Mouse (Mus musculus) left cerebral cortex, adult 2 months (tissue): ENCODE results near the gene Ahdc1. TPM values are rescaled to one million over a fixed set of nuclear protein-coding genes. Genes with fewer than 3 reads are reported as not detected.

ENCODE experiments used
- DNase-seq, 2 experiments: peaks; one replicate each; pipeline ENCODE4 v3.0.0; 2021 to 2022; ENCODE audit warnings: low spot score in 2 of 2, mixed read lengths in 1 of 2; ENCODE audit errors: extremely low spot score in 1 of 2
- H3K27ac ChIP-seq: fragments of 200-600 bp; 2 replicates; pipeline ENCODE4 v1.8.1; 2022
- H3K4me3 ChIP-seq: fragments of 200-600 bp; 2 replicates; pipeline ENCODE4 v1.8.1; 2022
- CTCF ChIP-seq: fragments of 200-600 bp; IDR thresholded peaks from 2 replicates; pipeline ENCODE4 v1.8.1; 2022; ENCODE audit warnings: antibody characterized with exemption, mild to moderate bottlenecking, moderate library complexity
- intact Hi-C: fragments of 180-260 bp; cut with DNase I; formaldehyde crosslinking; loops from one replicate; pipeline ENCODE4 v1.15.1; 2025
- total RNA-seq, 2 experiments: library from RNA; stranded (reverse); gene quantifications; 2 replicates each; pipeline ENCODE4 v1.2.3; 2021

Ahdc1 gene
- total RNA-seq, 2 experiments from 2014 or later: 108 to 132 TPM

DNA sequence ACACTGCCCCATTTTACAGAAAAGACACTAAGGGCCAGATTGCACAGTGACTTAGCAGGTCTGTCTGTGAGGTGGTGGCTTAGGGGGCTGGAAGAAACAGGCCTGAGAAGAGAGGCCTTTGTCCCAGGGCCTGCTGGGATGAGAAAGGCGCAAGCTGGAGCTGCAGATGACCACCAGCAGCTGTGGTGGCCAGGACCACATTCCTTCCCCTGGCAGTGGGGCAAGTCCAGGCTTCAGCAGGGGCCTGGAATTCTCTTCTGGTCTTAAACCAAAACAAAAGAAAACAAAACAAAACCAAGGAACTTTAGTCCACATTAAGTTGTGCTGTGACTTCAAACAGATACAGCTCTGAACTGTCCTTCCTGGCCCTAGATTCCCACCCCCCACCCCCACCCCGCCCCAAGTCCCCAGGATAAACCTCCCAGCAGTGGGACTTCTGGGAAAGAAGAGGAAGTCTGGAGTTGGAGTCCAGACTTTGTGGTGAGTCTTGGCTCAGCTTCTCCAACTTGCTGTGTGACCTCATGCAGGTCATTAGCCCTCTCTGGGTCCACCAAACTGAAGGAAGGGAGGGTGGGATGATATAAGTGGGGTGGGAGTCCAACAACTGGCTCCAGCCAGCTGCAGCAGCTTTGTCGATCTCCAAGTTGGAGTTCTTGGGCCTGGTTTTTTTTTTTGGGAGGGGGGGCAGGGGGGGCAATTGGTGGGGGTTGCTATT, 105.9 kb downstream of the Ahdc1 start:
- Histone ChIP-seq H3K27ac (peak overlapping the region; percentile 75; the same call in 1 of the 2 replicates), H3K4me3 (no peak overlapping the region)
- no peak for TF ChIP-seq CTCF
- intact Hi-C loops: no loop called here
- DNase-seq: no peak

DNA sequence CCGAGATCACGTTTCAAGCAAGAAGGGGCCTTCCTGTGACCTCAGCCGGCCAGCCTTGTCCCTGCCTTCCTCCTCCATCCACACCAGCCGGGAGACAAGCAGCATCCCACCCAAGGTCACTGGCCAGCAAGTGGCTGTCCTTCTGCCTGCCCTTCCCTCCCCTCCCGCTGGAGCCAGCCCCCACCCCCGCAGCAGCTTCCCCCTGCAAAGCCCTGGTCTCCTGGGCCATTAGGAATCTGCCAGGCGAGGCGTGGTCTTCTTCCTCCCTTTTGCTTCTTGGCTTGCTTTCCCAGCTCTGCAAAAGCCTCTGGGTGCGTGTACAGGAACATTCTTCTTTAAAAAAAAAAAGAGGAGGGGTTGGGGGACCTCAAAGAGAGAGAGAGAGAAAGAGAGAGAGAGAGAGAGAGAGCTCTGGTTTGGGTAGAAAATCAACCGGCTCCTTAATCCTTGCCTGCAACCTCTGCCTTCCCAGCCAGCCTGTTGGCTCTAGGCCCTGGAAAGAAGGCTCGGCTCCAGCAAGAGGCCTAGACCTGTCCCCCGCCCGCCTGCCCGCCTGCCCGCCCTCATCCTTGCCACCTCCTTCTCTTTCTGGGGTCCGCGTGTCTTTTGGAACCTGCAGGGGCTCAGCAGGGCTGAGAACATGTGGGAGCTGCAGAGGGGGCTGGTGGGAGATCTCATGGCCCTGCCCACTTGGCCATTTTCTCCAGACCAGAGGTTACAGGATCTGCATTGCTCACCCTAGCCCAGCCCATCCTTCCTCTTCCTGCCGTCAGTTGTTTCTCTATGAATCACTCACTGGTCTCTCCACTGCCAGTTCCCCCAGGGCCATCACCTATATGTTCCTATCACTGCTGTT, 106.7 kb downstream of the Ahdc1 start:
- Histone ChIP-seq H3K4me3 (no peak overlapping the region), H3K27ac (peak overlapping the region; percentile 75; the same call in 1 of the 2 replicates)
- DNase-seq: peak in 1 of 2 experiments; percentile 41
- intact Hi-C loops: no loop called here
- no peak for TF ChIP-seq CTCF

DNA sequence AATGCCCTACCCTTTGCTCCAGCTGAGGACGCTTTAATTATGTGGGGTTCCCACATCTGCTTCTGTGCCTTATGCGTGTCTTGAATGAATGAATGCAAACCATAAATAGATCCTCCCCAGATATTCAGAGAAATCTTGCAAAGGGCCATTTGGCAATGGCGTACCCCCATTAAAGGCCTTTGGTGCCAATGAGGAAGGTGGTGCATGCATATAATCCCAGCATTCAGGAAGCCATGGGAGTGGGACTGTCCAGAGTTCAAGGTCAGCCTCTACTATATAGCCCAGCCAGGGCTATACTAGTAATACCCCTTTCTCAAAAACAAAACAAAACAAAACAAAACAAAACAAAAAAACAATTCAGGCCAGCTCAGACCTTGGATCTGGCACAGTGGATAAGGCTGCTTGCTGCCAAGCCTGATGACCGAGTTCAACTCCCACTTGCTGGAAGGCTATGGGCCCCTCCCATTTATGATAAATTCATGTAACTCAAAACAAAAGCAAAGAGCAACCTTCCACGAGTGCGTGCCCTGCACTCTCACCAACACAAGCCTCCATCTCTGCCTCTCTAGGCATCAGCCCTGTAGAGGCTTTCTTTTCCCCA, 107.8 kb downstream of the Ahdc1 start:
- Histone ChIP-seq H3K4me3 (no peak overlapping the region), H3K27ac (no peak overlapping the region)
- TF ChIP-seq CTCF: no peak
- DNase-seq: no peak
- intact Hi-C loops: no loop called here

DNA sequence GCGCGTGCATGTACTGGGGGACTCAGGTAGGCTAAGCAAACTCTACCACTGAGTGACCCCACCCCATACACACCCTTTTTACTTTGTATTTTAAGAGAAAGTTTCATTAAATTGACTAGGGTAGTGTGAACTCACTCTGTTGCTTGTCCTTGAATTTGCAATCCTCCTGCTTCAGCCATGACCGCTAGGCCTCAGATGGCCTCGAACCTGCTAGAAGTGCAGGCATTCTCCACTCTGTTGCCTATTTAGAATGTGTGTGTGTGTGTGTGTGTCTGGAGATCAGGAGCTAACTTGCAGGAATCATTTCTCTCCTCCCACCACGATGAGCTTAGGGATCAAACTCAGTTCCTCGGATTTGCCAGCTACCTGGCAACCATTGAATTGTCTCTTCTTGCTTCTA, 108.5 kb downstream of the Ahdc1 start:
- DNase-seq: no peak
- H3K4me3 ChIP-seq: no peak overlapping the region
- intact Hi-C loops: no loop called here
- no peak overlapping the region for H3K27ac ChIP-seq
- no peak for TF ChIP-seq CTCF

DNA sequence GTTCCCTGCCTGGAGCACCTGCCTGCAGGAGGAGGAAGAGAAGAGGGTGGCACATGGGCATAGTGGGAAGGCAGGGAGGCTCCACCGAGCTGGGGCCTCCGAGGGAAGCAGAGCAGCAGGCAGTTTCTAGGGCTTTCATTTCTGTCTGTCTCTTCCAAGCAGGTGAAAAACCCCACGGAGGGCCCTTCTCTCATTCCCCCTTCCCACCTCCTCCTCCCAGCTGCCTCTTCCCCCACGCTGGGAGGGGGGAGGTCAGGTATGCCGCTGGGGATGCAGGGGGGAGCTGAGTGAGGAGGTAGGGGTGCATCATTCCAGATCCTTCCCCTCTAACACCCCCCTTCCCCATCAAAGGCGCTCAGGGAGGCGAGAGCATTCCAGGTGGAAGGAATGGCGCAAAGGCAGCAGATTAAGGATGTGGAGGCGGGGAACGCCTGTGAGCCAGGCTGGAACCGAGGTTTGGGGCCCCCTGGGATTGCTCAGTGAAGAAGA, 109.8 kb downstream of the Ahdc1 start:
- TF ChIP-seq CTCF: no peak
- Histone ChIP-seq H3K4me3 (no peak overlapping the region), H3K27ac (peak overlapping the region; percentile 0; the same call in 1 of the 2 replicates)
- intact Hi-C loops: no loop called here
- DNase-seq: peak; percentile 30 to 48

DNA sequence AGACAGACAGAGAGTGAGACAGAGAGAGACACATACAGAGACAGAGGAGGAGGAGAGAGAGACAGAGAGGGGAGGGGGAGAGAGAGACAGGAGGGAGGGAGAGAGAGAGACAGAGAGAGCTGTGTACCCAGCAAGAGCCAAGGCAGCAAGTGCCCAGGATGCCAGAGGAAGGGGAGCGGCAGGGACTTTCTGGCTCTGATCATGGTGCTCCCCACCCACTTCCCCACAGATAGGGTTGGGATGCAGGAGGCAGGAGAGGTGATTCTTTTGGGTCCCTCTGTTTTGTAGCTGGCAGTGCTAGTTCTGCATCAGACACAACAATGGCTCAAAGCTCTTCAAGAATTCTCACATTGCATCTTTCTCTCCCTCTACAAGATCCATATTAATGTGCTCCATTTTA, 110.4 kb downstream of the Ahdc1 start:
- Histone ChIP-seq H3K4me3 (no peak overlapping the region), H3K27ac (no peak overlapping the region)
- no peak for TF ChIP-seq CTCF
- intact Hi-C loops: no loop called here
- no peak for DNase-seq

DNA sequence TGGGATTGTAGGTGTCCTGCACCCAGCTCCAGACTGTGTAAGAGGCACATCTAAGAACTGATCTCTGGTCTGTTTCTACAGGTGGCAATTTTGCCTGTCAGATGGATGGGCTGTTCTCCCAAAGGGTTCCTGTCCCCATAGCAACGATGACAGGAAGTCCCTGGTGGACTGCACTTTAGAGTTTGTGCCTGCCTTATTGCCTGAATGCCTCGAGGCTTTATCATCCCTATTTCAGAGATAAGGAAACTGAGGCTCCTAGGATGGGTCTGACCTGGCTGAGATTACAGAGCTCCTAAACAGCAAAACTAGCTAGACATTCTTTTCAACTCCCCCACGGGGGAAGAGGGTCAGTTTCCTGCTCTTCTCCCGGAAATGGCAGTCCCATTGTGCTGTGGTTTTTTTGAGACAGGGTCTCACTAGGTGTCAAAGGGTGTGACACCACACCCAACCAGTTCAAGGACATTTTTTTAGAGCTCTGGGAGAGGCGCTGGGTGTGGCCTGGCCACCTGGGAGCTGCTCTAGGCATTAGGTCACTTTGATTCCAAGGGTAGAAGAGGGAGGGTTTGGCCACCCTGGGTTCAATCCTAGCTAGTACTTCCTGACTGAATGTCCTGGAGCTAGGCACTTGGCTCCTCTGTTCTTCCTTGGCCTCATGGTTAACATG, 111.0 kb downstream of the Ahdc1 start:
- no peak overlapping the region for H3K4me3 ChIP-seq
- no peak for TF ChIP-seq CTCF
- DNase-seq: no peak
- intact Hi-C loops: no loop called here
- H3K27ac ChIP-seq: no peak overlapping the region

DNA sequence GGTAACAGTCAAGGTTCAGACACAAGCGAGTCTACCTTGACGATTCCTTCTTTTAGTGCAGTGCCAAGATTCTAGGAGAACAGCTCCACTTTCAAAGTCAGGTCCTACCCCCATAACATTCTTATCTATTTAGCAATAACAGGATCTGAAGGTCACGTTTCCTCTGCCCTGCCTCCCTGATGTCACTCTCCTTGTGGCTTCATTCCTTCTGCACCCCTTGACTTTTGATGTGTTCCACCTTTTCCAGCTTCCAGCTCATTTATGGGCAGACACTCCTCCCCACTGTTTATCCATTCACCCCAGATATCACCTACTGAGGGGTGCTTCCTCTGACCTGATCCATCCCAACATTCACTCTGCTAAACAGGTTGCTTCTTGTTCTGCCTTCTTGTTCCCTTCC, 116.0 kb downstream of the Ahdc1 start:
- no peak for DNase-seq
- Histone ChIP-seq H3K4me3 (no peak overlapping the region), H3K27ac (no peak overlapping the region)
- intact Hi-C loops: no loop called here
- no peak for TF ChIP-seq CTCF

Other genes starting within 250 kb of the Ahdc1 start
- 10 to 100 TPM; 13.0 to 16.2 TPM for gene Rpa2, start 242.9 kb upstream of the Ahdc1 start, total RNA-seq
- gene Themis2, start 214.9 kb upstream of the Ahdc1 start, total RNA-seq: under 1 TPM; 0.86 to 0.94 TPM
- 10 to 100 TPM; 41.2 to 41.8 TPM for gene Ppp1r8, start 168.1 kb upstream of the Ahdc1 start, total RNA-seq
- gene Stx12, start 126.8 kb upstream of the Ahdc1 start, total RNA-seq: 100 to 1,000 TPM; 101 to 110 TPM
- gene Fam76a, start 88.7 kb upstream of the Ahdc1 start, total RNA-seq: 10 to 100 TPM; 47.6 to 49.9 TPM
- under 1 TPM; 0.23 TPM for gene Fgr, start 37.2 kb upstream of the Ahdc1 start, total RNA-seq
- 10 to 100 TPM; 25.7 to 34.3 TPM for gene Wasf2, start 119.2 kb downstream of the Ahdc1 start, total RNA-seq
- gene Cd164l2, start 200.9 kb downstream of the Ahdc1 start, total RNA-seq: 1 to 10 TPM; 7.3 to 7.7 TPM
- 10 to 100 TPM; 12.5 to 15.6 TPM for gene Gpr3, start 201.3 kb downstream of the Ahdc1 start, total RNA-seq
- 10 to 100 TPM in 1 of 2 experiments, 1 to 10 TPM in 1; 5.3 to 10.6 TPM for gene Map3k6, start 229.6 kb downstream of the Ahdc1 start, total RNA-seq